Mouse (Mus musculus) gastrocnemius, postnatal 14 days (tissue): ENCODE results near the gene Kif26b. TPM values are rescaled to one million over a fixed set of nuclear protein-coding genes. Genes with fewer than 3 reads are reported as not detected.

Experiments used
- DNase-seq: peaks from one replicate; pipeline ENCODE4 v3.0.0; 2021; ENCODE audit warnings: mixed read lengths
- intact Hi-C: fragments of 180-260 bp; cut with DNase I; formaldehyde crosslinking; loops from one replicate; pipeline ENCODE4 v1.15.1; 2025; ENCODE audit warnings: low total_unique reads
- total RNA-seq, 2 experiments: library from RNA; stranded (reverse); gene quantifications; 2 replicates each; pipeline ENCODE4 v1.2.3; 2021

Gene Kif26b
- total RNA-seq, 2 experiments from 2014 or later, result 1.1 to 1.2 TPM

GRCm38 (mm10) chr1:178686881-178687280 is 158.0 kb downstream of the Kif26b start:
- intact Hi-C loops, result loop anchor here (5.0 kb wide), 1 partner anchor 160 kb away; the partner anchor contains the start of gene Kif26b
- DNase-seq, result no peak

DNA sequence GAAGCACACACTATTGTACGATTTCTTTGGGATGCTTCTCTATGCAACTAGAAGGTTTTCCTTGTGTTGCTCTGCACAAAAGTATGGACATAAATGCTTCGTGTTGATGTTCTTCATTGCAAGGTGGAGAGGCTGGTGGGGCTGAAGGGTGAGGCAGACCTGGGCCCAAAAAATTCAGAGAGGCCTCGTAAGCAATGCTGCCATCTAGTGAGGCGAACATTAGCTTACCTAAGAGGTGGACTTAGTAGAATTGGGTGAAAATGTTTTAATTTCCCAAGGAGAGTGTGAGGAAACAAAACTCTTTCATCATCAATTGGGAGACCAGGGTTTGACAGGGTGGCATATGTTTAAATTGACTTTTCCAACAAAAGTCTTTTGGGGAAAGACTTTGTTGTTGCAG is 160.6 kb downstream of the Kif26b start:
- intact Hi-C loops, result loop anchor here (5.0 kb wide), 1 partner anchor 162 kb away; the partner anchor contains the start of gene Kif26b
- no peak for DNase-seq

- DNase-seq, result no peak
- intact Hi-C loops, result no loop called here
Observed at GRCm38 (mm10) chr1:178691679-178692078, 162.8 kb downstream of the Kif26b start.

GRCm38 (mm10) chr1:178700102-178700501 is 171.2 kb downstream of the Kif26b start:
- DNase-seq, result no peak
- intact Hi-C loops, result no loop called here

GRCm38 (mm10) chr1:178703496-178703895 is 174.6 kb downstream of the Kif26b start:
- intact Hi-C loops, result no loop called here
- DNase-seq, result no peak

DNA sequence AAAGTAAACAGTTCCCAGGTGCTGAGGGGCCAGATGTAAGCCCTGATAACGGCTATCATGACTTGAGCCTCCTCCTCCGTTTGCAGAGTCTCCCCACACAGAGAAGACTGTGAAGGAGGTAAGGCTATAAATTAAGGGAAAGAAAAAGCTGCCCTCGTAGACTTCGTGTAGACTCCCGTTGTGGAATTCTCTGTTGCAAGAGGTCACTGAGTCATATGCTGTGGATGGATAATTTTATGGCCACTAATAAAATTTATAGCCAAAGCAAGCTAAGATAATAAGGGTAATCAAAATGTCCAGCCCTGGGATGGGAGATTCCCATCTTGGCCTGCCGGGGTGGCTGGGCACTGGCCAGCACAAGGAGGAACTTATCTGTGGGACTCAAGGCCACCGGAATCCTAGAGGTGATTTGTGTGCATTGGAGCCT is 179.0 kb downstream of the Kif26b start:
- intact Hi-C loops, result no loop called here
- no peak for DNase-seq

DNA sequence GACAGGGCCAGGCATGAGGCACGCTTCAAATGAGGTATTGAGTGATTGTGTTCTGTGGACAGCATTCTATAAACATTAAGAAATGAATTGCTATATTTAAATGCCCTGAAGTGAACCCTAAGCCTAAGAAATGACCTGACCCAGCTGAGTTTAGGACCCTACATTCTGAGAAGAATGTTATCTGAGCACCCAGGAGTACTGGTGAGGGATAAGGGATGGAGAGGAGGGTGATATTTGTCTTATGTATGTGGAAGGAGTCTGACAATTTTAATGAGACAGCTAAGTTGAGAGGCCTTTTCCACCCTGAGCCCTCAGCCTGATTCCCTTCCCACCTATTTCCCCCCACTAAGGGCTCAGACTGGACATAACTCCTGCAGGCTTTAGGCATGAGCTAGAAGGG is 179.4 kb downstream of the Kif26b start:
- intact Hi-C loops, result no loop called here

DNA sequence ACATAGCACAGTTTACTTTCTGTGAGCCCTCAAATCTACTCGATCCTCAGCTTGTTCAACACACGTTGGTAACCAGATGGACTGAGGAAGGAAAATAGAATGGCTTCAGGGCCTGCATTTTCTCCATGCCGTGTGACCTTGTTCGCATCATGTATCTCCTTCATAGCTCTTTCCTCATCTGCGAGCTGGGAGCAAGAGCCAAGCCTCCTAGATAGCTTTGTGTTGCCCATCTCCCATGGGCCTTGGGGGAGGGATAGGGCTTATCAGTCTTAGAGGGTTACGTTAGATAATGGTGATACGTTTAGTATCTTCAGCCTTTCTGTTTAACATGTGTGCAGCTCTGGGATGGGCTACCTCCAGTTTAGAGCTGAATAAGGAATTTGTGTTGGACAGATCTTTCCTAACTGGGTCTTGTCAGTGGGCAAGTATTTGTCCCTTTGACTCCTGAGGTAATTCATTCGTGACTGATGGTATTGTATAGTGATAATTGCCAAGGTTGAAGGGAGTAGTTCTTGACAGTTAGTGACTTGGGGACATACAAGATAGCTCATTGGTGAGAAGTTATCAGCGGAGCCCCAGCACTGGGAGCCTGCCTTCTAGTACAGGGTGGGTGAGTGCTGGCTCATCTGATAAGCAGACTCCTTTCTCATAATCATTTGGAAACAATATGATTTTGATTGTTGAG is 183.4 kb downstream of the Kif26b start:
- DNase-seq, result no peak

More for the DNA sequence above, 179.4 kb downstream of the Kif26b start:
- DNase-seq, result no peak

GRCm38 (mm10) chr1:178714209-178714608 is 185.3 kb downstream of the Kif26b start:
- DNase-seq, result no peak
- intact Hi-C loops, result no loop called here

More for the DNA sequence above, 183.4 kb downstream of the Kif26b start:
- intact Hi-C loops, result no loop called here

DNA sequence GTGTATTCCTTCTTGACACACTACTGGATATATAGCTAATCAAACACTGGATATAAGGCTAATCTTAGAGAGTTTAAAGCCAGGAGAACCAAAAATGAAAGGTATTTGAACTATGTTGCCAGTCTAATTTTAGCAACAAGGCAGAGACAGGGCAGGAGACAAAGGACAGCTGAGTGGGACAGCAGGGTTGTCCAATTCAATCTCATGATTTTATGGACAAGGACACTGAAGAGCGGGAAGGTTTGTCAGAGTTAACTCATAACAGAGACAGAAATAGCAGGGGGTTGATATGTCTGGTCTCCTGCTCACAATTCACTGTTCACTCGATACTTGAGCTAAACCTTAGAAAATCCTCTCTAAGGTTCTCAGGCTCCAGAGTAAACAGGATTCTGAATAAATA is 187.5 kb downstream of the Kif26b start:
- intact Hi-C loops, result no loop called here
- no peak for DNase-seq

- intact Hi-C loops, result no loop called here
- DNase-seq, result no peak
Observed at GRCm38 (mm10) chr1:178720821-178721220, 191.9 kb downstream of the Kif26b start.

DNA sequence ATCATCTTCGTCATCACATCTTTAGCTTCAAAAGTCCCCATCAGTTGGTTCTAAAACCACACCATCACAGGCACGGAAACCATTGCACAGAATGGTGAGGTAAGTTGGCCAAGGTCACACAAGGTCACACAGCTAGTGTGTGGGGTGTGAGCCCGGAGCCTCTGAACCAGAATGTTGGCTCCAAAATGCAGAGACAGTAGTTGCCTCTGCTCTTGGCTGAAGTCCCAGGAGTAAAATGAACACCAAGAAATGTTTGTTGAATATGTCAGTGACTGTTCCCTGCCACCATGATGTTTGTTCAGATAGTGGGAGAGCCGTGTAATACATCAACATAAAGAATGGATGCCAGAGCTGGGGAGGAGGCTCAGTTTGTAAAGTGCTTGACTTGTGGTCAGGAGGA is 193.9 kb downstream of the Kif26b start:
- intact Hi-C loops, result no loop called here
- no peak for DNase-seq

GRCm38 (mm10) chr1:178725536-178725935 is 196.6 kb downstream of the Kif26b start:
- no peak for DNase-seq
- intact Hi-C loops, result no loop called here

DNA sequence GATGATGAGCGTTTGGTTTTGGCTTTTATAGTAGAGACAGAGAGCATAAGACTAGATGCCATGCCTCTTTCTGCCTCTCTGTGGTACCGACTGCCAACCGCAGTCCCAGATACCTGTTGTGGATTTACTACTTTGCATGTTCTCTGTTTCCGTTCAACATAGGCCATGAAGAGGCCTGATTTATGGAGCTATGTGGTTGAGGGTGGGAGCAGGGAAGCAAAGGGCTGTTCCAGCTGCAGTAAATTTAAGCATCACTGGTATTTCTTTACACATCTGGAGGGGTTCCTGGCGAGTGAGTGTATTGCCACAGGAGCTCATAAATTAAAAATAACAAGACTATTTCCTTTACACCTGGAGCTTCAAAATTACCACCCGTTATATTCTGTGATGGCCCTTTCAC is 199.3 kb downstream of the Kif26b start:
- DNase-seq, result no peak
- intact Hi-C loops, result no loop called here

DNA sequence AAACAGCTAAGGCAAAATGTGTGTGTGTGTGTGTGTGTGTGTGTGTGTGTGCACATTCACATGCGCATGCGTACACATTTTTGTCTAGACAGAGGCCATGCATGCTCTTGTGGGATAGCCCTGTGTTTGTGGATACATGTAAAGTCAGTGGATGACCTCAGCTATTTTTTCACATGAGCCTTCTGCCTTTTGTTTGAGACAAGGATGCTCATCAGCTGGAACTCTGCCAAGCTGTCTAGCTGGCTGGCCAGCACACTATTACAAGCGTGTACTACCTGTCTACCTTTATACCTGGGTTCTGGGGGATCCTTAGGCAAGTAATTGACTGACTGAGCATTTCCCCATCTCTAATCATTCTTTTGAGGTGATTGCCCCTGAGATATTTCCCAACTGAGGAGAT is 201.3 kb downstream of the Kif26b start:
- DNase-seq, result no peak
- intact Hi-C loops, result no loop called here

DNA sequence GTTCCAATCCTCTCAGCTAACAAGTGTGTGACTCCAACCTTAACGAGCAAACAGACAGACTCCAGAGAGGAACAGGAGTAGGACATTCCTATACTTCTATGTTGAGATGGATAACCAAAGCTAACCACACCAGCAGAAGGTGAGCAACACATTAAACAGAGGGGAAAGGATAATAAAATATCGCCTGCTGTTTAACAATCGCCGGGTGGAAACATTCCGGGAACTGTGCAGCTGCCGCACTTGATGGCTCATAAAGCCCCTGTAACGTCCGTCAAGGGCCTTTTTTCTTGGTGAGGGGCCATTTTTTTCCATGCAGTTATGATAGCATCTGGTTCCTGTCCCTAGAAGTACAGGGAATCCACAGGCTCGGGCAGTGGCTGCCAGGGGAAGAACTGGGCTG is 204.1 kb downstream of the Kif26b start:
- no peak for DNase-seq
- intact Hi-C loops, result no loop called here

DNA sequence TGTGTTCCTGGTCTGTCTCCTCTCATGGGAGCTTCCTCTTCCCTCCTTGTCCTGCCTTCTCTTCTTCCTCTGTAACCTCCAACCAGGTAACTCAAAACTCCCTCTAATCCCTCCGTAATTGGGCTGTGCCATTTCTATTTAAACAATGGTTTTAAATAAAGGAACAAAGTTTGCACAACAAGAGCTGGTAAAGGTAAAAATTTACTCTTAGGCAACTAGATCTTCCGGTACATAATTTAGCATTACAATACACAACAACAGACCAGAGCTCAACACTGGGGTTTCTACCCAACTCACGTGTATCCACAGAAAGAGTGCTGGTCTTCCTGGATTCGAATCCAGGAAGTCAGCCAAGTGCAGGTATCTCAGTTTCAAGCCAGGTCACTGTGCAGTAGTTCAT is 205.7 kb downstream of the Kif26b start:
- no peak for DNase-seq
- intact Hi-C loops, result no loop called here

- DNase-seq, result no peak
- intact Hi-C loops, result no loop called here
Observed at GRCm38 (mm10) chr1:178736931-178737330, 208.0 kb downstream of the Kif26b start.

GRCm38 (mm10) chr1:178743820-178744219 is 214.9 kb downstream of the Kif26b start:
- intact Hi-C loops, result no loop called here
- no peak for DNase-seq

- no peak for DNase-seq
- intact Hi-C loops, result no loop called here
Observed at GRCm38 (mm10) chr1:178744526-178744925, 215.6 kb downstream of the Kif26b start.

- no peak for DNase-seq
- intact Hi-C loops, result no loop called here
Observed at GRCm38 (mm10) chr1:178744961-178745360, 216.0 kb downstream of the Kif26b start.

DNA sequence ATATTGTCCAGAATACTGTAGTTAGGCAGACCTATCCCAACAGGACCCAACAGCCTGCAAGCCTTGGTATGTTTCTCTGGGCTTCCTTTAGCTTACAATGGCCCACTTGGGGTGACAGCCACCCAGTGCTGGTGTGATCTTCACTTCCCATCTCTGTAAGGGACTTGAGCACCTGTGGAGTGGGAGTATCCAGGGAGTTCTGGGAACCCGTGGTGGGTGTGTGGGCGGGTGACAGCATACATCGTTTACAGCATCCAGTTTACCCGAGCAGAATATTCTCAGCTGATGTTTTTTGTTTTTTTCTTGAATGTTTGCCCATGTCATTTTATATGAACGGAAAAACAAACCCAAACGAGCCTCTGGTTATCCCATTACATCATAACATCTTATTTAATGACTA is 216.5 kb downstream of the Kif26b start:
- DNase-seq, result no peak
- intact Hi-C loops, result no loop called here
